Mouse (Mus musculus) left cerebral cortex, adult 2 months (tissue): ENCODE results near the gene Avp. TPM values are rescaled to one million over a fixed set of nuclear protein-coding genes. Genes with fewer than 3 reads are reported as not detected.
A peak's percentile ranks its signal among the peaks of the same experiment; 100 is the strongest.
"Not testable (repeated sequence)": the region's sequence is repeated elsewhere in the genome, so short reads cannot be mapped to it uniquely, and the experiment has no call there.

ENCODE experiments used
- DNase-seq, 2 experiments: peaks; one replicate each; pipeline ENCODE4 v3.0.0; 2021 to 2022; ENCODE audit warnings: low spot score in 2 of 2, mixed read lengths in 1 of 2; ENCODE audit errors: extremely low spot score in 1 of 2
- H3K27ac ChIP-seq: fragments of 200-600 bp; 2 replicates; pipeline ENCODE4 v1.8.1; 2022
- H3K4me3 ChIP-seq: fragments of 200-600 bp; 2 replicates; pipeline ENCODE4 v1.8.1; 2022
- CTCF ChIP-seq: fragments of 200-600 bp; IDR thresholded peaks from 2 replicates; pipeline ENCODE4 v1.8.1; 2022; ENCODE audit warnings: antibody characterized with exemption, mild to moderate bottlenecking, moderate library complexity
- intact Hi-C: fragments of 180-260 bp; cut with DNase I; formaldehyde crosslinking; loops from one replicate; pipeline ENCODE4 v1.15.1; 2025
- total RNA-seq, 2 experiments: library from RNA; stranded (reverse); gene quantifications; 2 replicates each; pipeline ENCODE4 v1.2.3; 2021

The Avp gene
- total RNA-seq, 2 experiments from 2014 or later = 22.8 TPM; not detected in 1

- no peak overlapping the region for H3K27ac ChIP-seq
- no peak overlapping the region for H3K4me3 ChIP-seq
- TF ChIP-seq CTCF = no peak
- intact Hi-C loops = no loop called here
- DNase-seq = no peak
These were observed 6.8 kb upstream of the Avp start for GRCm38 (mm10) chr2:130589157-130589556.

- intact Hi-C loops = no loop called here
- no peak for DNase-seq
- Histone ChIP-seq H3K4me3 (no peak overlapping the region), H3K27ac (no peak overlapping the region)
- TF ChIP-seq CTCF = no peak
These were observed 6.0 kb upstream of the Avp start for GRCm38 (mm10) chr2:130588373-130588772.

GRCm38 (mm10) chr2:130586016-130586415 is 3.7 kb upstream of the Avp start:
- Histone ChIP-seq H3K27ac (no peak overlapping the region), H3K4me3 (no peak overlapping the region)
- intact Hi-C loops = no loop called here
- no peak for TF ChIP-seq CTCF
- no peak for DNase-seq

GRCm38 (mm10) chr2:130583902-130584560 is 1.7 kb upstream of the Avp start:
- Histone ChIP-seq H3K4me3 (no peak overlapping the region), H3K27ac (no peak overlapping the region)
- intact Hi-C loops = no loop called here
- TF ChIP-seq CTCF = no peak
- no peak for DNase-seq

- H3K4me3 ChIP-seq = peak overlapping the region; percentile 21; the same call in 1 of the 2 replicates
- intact Hi-C loops = no loop called here
These were observed 1.2 kb downstream of the Avp start for GRCm38 (mm10) chr2:130581201-130581600.

GRCm38 (mm10) chr2:130579791-130580190 is 2.6 kb downstream of the Avp start:
- H3K4me3 ChIP-seq = no peak overlapping the region
- TF ChIP-seq CTCF = no peak
- intact Hi-C loops = no loop called here
- no peak for DNase-seq
- no peak overlapping the region for H3K27ac ChIP-seq

More at GRCm38 (mm10) chr2:130581201-130581600, 1.2 kb downstream of the Avp start:
- no peak for DNase-seq
- no peak overlapping the region for H3K27ac ChIP-seq
- no peak for TF ChIP-seq CTCF

GRCm38 (mm10) chr2:130578148-130578547 is 4.2 kb downstream of the Avp start:
- DNase-seq = peak; percentile 70 to 83
- intact Hi-C loops = no loop called here
- Histone ChIP-seq H3K27ac (no peak overlapping the region), H3K4me3 (no peak overlapping the region)
- TF ChIP-seq CTCF = peak; percentile 66

- intact Hi-C loops = no loop called here
- no peak for DNase-seq
- H3K4me3 ChIP-seq = no peak overlapping the region
- H3K27ac ChIP-seq = no peak overlapping the region
- TF ChIP-seq CTCF = no peak
These were observed 4.7 kb downstream of the Avp start for GRCm38 (mm10) chr2:130577632-130578031.

GRCm38 (mm10) chr2:130577021-130577420 is 5.3 kb downstream of the Avp start:
- Histone ChIP-seq H3K4me3 (no peak overlapping the region), H3K27ac (no peak overlapping the region)
- no peak for TF ChIP-seq CTCF
- no peak for DNase-seq
- intact Hi-C loops = no loop called here

GRCm38 (mm10) chr2:130576564-130576963 is 5.8 kb downstream of the Avp start:
- intact Hi-C loops, H3K4me3 ChIP-seq, DNase-seq: not testable (repeated sequence)

GRCm38 (mm10) chr2:130575873-130576272 is 6.5 kb downstream of the Avp start, which contains the start of gene Oxt:
Gene Oxt (plus strand): TSS chr2:130576173.
- DNase-seq = no peak
- H3K27ac ChIP-seq = no peak within 1 kb of the TSS
- intact Hi-C loops = no loop called here
- H3K4me3 ChIP-seq = no peak within 1 kb of the TSS
- TF ChIP-seq CTCF = no peak

More at GRCm38 (mm10) chr2:130576564-130576963, 5.8 kb downstream of the Avp start:
- H3K27ac ChIP-seq = not testable (repeated sequence)

GRCm38 (mm10) chr2:130574960-130575359 is 7.4 kb downstream of the Avp start:
- no peak; the same call in 1 of the 2 replicates for TF ChIP-seq CTCF
- H3K27ac ChIP-seq = no peak overlapping the region
- no peak overlapping the region for H3K4me3 ChIP-seq
- intact Hi-C loops = no loop called here
- DNase-seq = no peak

- TF ChIP-seq CTCF = no peak
- intact Hi-C loops = no loop called here
- no peak for DNase-seq
- Histone ChIP-seq H3K4me3 (no peak overlapping the region), H3K27ac (no peak overlapping the region)
These were observed 12.4 kb downstream of the Avp start for GRCm38 (mm10) chr2:130569926-130570325.
